Mouse (Mus musculus): ENCODE measurements at regions not wholly inside any gene's neighbourhood (a gene's known extent, or its start where the extent isn't known, plus 50 kb on each side); places are given as distances from the start of the nearest gene placed in this dataset.

GRCm38 (mm10) chr6:89070011-89070410 lies 168.0 kb downstream of the Tpra1 start:
- Histone ChIP-seq H3K4me1 (no peaks in the 10 kb centered on the region), H3K4me3 (no peak overlapping the region), H3K9me3 (no peaks in the 10 kb centered on the region), H3K27me3 (ENCODE audit: insufficient read depth, poor library complexity, severe bottlenecking) (no peaks in the 10 kb centered on the region), H3K36me3 (no peaks in the 10 kb centered on the region), H3K27ac (no peak overlapping the region)
- WGBS, result 10% methylated on average over 3 of the region's 3 CpGs
- DNase-seq (ENCODE audit: low spot score), result peak; percentile 80

GRCm38 (mm10) chr6:89071766-89072165 lies 169.7 kb downstream of the Tpra1 start:
- no peak for DNase-seq (ENCODE audit: low spot score)
- Histone ChIP-seq H3K4me1 (no peaks in the 10 kb centered on the region), H3K4me3 (no peak overlapping the region), H3K27me3 (ENCODE audit: insufficient read depth, poor library complexity, severe bottlenecking) (no peaks in the 10 kb centered on the region), H3K36me3 (no peaks in the 10 kb centered on the region), H3K9me3 (no peaks in the 10 kb centered on the region), H3K27ac (no peak overlapping the region)
- 55% methylated on average over 2 of the region's 2 CpGs for WGBS

- Histone ChIP-seq H3K36me3 (no peaks in the 10 kb centered on the region), H3K9me3 (no peaks in the 10 kb centered on the region)
- WGBS, result 56% methylated on average over 2 of the region's 2 CpGs
Observed at GRCm38 (mm10) chr6:89072569-89072968, 170.5 kb downstream of the Tpra1 start.

GRCm38 (mm10) chr6:89081624-89082300 lies 179.7 kb downstream of the Tpra1 start:
- H3K36me3 ChIP-seq, result no peaks in the 10 kb centered on the region
- no peaks in the 10 kb centered on the region for H3K9me3 ChIP-seq
- no peak overlapping the region for H3K4me3 ChIP-seq
- DNase-seq (ENCODE audit: low spot score), result no peak
- H3K4me1 ChIP-seq, result no peaks in the 10 kb centered on the region
- no peak overlapping the region for H3K27ac ChIP-seq
- WGBS, result 46% methylated on average over 6 of the region's 6 CpGs
- H3K27me3 ChIP-seq (ENCODE audit: insufficient read depth, poor library complexity, severe bottlenecking), result no peaks in the 10 kb centered on the region

More at GRCm38 (mm10) chr6:89072569-89072968, 170.5 kb downstream of the Tpra1 start:
- H3K27ac ChIP-seq, result no peak overlapping the region
- H3K4me3 ChIP-seq, result no peak overlapping the region
- no peak for DNase-seq (ENCODE audit: low spot score)
- no peaks in the 10 kb centered on the region for H3K4me1 ChIP-seq
- no peaks in the 10 kb centered on the region for H3K27me3 ChIP-seq (ENCODE audit: insufficient read depth, poor library complexity, severe bottlenecking)

GRCm38 (mm10) chr6:89084437-89084836 lies 182.4 kb downstream of the Tpra1 start:
- Histone ChIP-seq H3K9me3 (no peaks in the 10 kb centered on the region), H3K27ac (no peak overlapping the region), H3K27me3 (ENCODE audit: insufficient read depth, poor library complexity, severe bottlenecking) (no peaks in the 10 kb centered on the region), H3K4me1 (no peaks in the 10 kb centered on the region), H3K4me3 (no peak overlapping the region), H3K36me3 (no peaks in the 10 kb centered on the region)
- DNase-seq (ENCODE audit: low spot score), result no peak
- WGBS, result 93% methylated on average over 3 of the region's 3 CpGs

GRCm38 (mm10) chr6:89085151-89085550 lies 183.1 kb downstream of the Tpra1 start:
- no peaks in the 10 kb centered on the region for H3K4me1 ChIP-seq
- H3K4me3 ChIP-seq, result no peak overlapping the region
- peaks cover 3% of the 10 kb centered on the region; the same call in 1 of the 2 replicates for H3K9me3 ChIP-seq
- no peak for DNase-seq (ENCODE audit: low spot score)
- no peak overlapping the region for H3K27ac ChIP-seq
- WGBS, result 83% methylated on average over 6 of the region's 6 CpGs
- H3K27me3 ChIP-seq (ENCODE audit: insufficient read depth, poor library complexity, severe bottlenecking), result no peaks in the 10 kb centered on the region
- no peaks in the 10 kb centered on the region for H3K36me3 ChIP-seq

GRCm38 (mm10) chr6:89087620-89088019 lies 185.6 kb downstream of the Tpra1 start:
- no peak for DNase-seq (ENCODE audit: low spot score)
- H3K4me1 ChIP-seq, result no peaks in the 10 kb centered on the region
- no peaks in the 10 kb centered on the region for H3K27me3 ChIP-seq (ENCODE audit: insufficient read depth, poor library complexity, severe bottlenecking)
- 72% methylated on average over 4 of the region's 4 CpGs for WGBS
- H3K9me3 ChIP-seq, result peaks cover 3% of the 10 kb centered on the region; the same call in 1 of the 2 replicates
- no peak overlapping the region for H3K4me3 ChIP-seq
- no peaks in the 10 kb centered on the region for H3K36me3 ChIP-seq
- H3K27ac ChIP-seq, result no peak overlapping the region

GRCm38 (mm10) chr6:89090096-89090495 lies 188.0 kb downstream of the Tpra1 start:
- WGBS, result 85% methylated on average over 5 of the region's 5 CpGs

GRCm38 (mm10) chr6:89095911-89096310 lies 193.9 kb downstream of the Tpra1 start:
- 91% methylated on average over 14 of the region's 14 CpGs for WGBS
- no peaks in the 10 kb centered on the region for H3K36me3 ChIP-seq
- H3K9me3 ChIP-seq, result no peaks in the 10 kb centered on the region
- DNase-seq (ENCODE audit: low spot score), result no peak
- H3K27ac ChIP-seq, result no peak overlapping the region
- no peak overlapping the region for H3K4me3 ChIP-seq
- H3K27me3 ChIP-seq (ENCODE audit: insufficient read depth, poor library complexity, severe bottlenecking), result no peaks in the 10 kb centered on the region
- peaks cover 6% of the 10 kb centered on the region; the same call in 1 of the 2 replicates for H3K4me1 ChIP-seq

More at GRCm38 (mm10) chr6:89090096-89090495, 188.0 kb downstream of the Tpra1 start:
- peaks cover 3% of the 10 kb centered on the region; the same call in 1 of the 2 replicates for H3K9me3 ChIP-seq
- H3K36me3 ChIP-seq, result no peaks in the 10 kb centered on the region
- H3K4me1 ChIP-seq, result no peaks in the 10 kb centered on the region
- H3K27ac ChIP-seq, result no peak overlapping the region
- H3K4me3 ChIP-seq, result no peak overlapping the region
- no peaks in the 10 kb centered on the region for H3K27me3 ChIP-seq (ENCODE audit: insufficient read depth, poor library complexity, severe bottlenecking)
- no peak for DNase-seq (ENCODE audit: low spot score)

- Histone ChIP-seq H3K27ac (no peak overlapping the region), H3K4me3 (no peak overlapping the region), H3K4me1 (peaks cover 6% of the 10 kb centered on the region; the same call in 1 of the 2 replicates), H3K36me3 (no peaks in the 10 kb centered on the region), H3K9me3 (no peaks in the 10 kb centered on the region), H3K27me3 (ENCODE audit: insufficient read depth, poor library complexity, severe bottlenecking) (no peaks in the 10 kb centered on the region)
- WGBS, result 66% methylated on average over 8 of the region's 8 CpGs
- DNase-seq (ENCODE audit: low spot score), result no peak
Observed at GRCm38 (mm10) chr6:89097531-89097930, 195.5 kb downstream of the Tpra1 start.

GRCm38 (mm10) chr6:89119241-89119640 lies 217.2 kb downstream of the Tpra1 start:
- H3K27ac ChIP-seq, result no peak overlapping the region
- H3K4me3 ChIP-seq, result no peak overlapping the region
- DNase-seq (ENCODE audit: low spot score), result no peak
- H3K36me3 ChIP-seq, result no peaks in the 10 kb centered on the region
- H3K9me3 ChIP-seq, result no peaks in the 10 kb centered on the region
- 0 out of 2 replicates have a peak, but pooled peaks cover 10% of the 10 kb centered on the region for H3K27me3 ChIP-seq (ENCODE audit: insufficient read depth, poor library complexity, severe bottlenecking)
- peaks cover 9% of the 10 kb centered on the region for H3K4me1 ChIP-seq
- WGBS, result 69% methylated on average over 1 of the region's 1 CpGs

GRCm38 (mm10) chr6:89121023-89121745 lies 219.1 kb downstream of the Tpra1 start:
- Histone ChIP-seq H3K27me3 (ENCODE audit: insufficient read depth, poor library complexity, severe bottlenecking) (peaks cover 20% of the 10 kb centered on the region), H3K36me3 (no peaks in the 10 kb centered on the region), H3K4me3 (no peak overlapping the region), H3K27ac (no peak overlapping the region), H3K4me1 (peaks cover 9% of the 10 kb centered on the region), H3K9me3 (no peaks in the 10 kb centered on the region)
- DNase-seq (ENCODE audit: low spot score), result no peak
- 75% methylated on average over 4 of the region's 4 CpGs for WGBS

GRCm38 (mm10) chr6:89121746-89122070 lies 219.7 kb downstream of the Tpra1 start:
- Histone ChIP-seq H3K36me3 (no peaks in the 10 kb centered on the region), H3K9me3 (no peaks in the 10 kb centered on the region), H3K27me3 (ENCODE audit: insufficient read depth, poor library complexity, severe bottlenecking) (peaks cover 23% of the 10 kb centered on the region), H3K4me3 (no peak overlapping the region), H3K4me1 (peaks cover 9% of the 10 kb centered on the region), H3K27ac (no peak overlapping the region)
- no peak for DNase-seq (ENCODE audit: low spot score)
- WGBS, result 85% methylated on average over 3 of the region's 3 CpGs
